Mouse (Mus musculus): ENCODE results near the gene Tubb2a. TPM values are rescaled to one million over a fixed set of nuclear protein-coding genes. Genes with fewer than 3 reads are reported as not detected.

Tubb2a gene
- polyA plus RNA-seq, 1 experiment, result 28.7 TPM

DNA sequence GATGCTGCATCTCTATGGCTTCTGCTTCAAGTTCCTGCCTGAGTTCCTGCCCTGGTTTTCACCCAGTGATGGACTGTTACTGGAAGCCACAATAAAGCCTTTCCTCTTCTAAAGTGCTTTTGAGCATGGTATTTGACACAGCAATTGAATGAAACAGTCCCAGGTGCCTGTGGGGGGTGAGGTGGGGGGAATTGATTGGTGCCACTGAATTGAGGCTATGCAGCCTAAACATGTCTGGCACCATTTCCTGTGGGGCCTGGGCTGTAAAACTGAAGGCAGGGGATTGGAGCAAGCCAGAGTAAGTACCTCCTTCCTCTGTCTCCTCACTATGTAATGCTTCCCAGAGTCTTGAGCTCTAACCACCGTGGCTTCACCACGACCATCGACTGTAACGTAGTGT is 36.8 kb upstream of the Tubb2a start:
- TF ChIP-seq EP300 (IDR thresholded peaks at IDR 0.05; ENCODE audit: insufficient read depth, low read depth, low read length) (no peak), POLR2A (IDR thresholded peaks at IDR 0.05; ENCODE audit: insufficient read depth, low read length) (no peak), CTCF (IDR thresholded peaks at IDR 0.05; ENCODE audit: low read depth, low read length) (no peak)
- Histone ChIP-seq H3K9ac (ENCODE audit: low read depth, poor library complexity, severe bottlenecking) (no peak overlapping the region), H3K9me3 (replicated peaks; ENCODE audit: control insufficient read depth, insufficient read depth, low read length, poor library complexity, severe bottlenecking) (no peaks in the 10 kb centered on the region), H3K36me3 (ENCODE audit: control insufficient read depth, insufficient read depth, low read length, poor library complexity, severe bottlenecking) (no peaks in the 10 kb centered on the region), H3K27ac (ENCODE audit: insufficient read depth, low read length) (no peak overlapping the region), H3K4me1 (ENCODE audit: control insufficient read depth, insufficient read depth, low read length) (peaks cover 5% of the 10 kb centered on the region), H3K4me3 (ENCODE audit: low read depth, low read length) (no peak overlapping the region), H3K27me3 (ENCODE audit: control insufficient read depth, insufficient read depth, low read length, poor library complexity, severe bottlenecking) (no peaks in the 10 kb centered on the region)

DNA sequence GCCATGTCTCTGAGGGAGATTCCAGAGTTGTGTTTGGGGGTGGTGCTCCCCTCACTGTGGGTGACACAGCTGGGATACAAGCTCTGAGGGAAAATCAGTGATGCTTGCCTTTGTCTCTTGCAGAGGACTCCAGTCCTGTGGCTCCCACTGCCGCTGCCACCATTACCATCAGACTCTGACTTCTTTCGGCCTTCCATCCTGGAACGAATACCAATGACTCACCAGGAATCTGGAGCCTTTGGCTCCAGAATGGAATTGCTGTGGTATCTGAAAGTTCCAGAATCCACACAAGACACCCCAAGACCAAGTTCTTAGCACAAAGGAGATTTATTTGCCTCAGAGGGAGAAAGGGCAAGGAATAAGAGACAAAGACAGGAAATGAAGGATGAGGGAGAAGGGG is 35.3 kb upstream of the Tubb2a start:
- no peaks in the 10 kb centered on the region for H3K27me3 ChIP-seq (ENCODE audit: control insufficient read depth, insufficient read depth, low read length, poor library complexity, severe bottlenecking)
- H3K4me3 ChIP-seq (ENCODE audit: low read depth, low read length), result no peak overlapping the region
- no peak overlapping the region for H3K9ac ChIP-seq (ENCODE audit: low read depth, poor library complexity, severe bottlenecking)

GRCm38 (mm10) chr13:34112369-34113081 is 34.7 kb upstream of the Tubb2a start:
- Histone ChIP-seq H3K4me3 (ENCODE audit: low read depth, low read length) (no peak overlapping the region), H3K27me3 (ENCODE audit: control insufficient read depth, insufficient read depth, low read length, poor library complexity, severe bottlenecking) (no peaks in the 10 kb centered on the region), H3K9ac (ENCODE audit: low read depth, poor library complexity, severe bottlenecking) (no peak overlapping the region), H3K27ac (ENCODE audit: insufficient read depth, low read length) (no peak overlapping the region), H3K9me3 (replicated peaks; ENCODE audit: control insufficient read depth, insufficient read depth, low read length, poor library complexity, severe bottlenecking) (no peaks in the 10 kb centered on the region), H3K4me1 (ENCODE audit: control insufficient read depth, insufficient read depth, low read length) (peaks cover 5% of the 10 kb centered on the region), H3K36me3 (ENCODE audit: control insufficient read depth, insufficient read depth, low read length, poor library complexity, severe bottlenecking) (no peaks in the 10 kb centered on the region)
- no peak for TF ChIP-seq POLR2A (IDR thresholded peaks at IDR 0.05; ENCODE audit: insufficient read depth, low read length)

More for the DNA sequence above, 35.3 kb upstream of the Tubb2a start:
- peaks cover 5% of the 10 kb centered on the region for H3K4me1 ChIP-seq (ENCODE audit: control insufficient read depth, insufficient read depth, low read length)
- TF ChIP-seq CTCF (IDR thresholded peaks at IDR 0.05; ENCODE audit: low read depth, low read length) (no peak), EP300 (IDR thresholded peaks at IDR 0.05; ENCODE audit: insufficient read depth, low read depth, low read length) (no peak), POLR2A (IDR thresholded peaks at IDR 0.05; ENCODE audit: insufficient read depth, low read length) (no peak)
- H3K36me3 ChIP-seq (ENCODE audit: control insufficient read depth, insufficient read depth, low read length, poor library complexity, severe bottlenecking), result no peaks in the 10 kb centered on the region
- H3K9me3 ChIP-seq (replicated peaks; ENCODE audit: control insufficient read depth, insufficient read depth, low read length, poor library complexity, severe bottlenecking), result no peaks in the 10 kb centered on the region
- H3K27ac ChIP-seq (ENCODE audit: insufficient read depth, low read length), result no peak overlapping the region

DNA sequence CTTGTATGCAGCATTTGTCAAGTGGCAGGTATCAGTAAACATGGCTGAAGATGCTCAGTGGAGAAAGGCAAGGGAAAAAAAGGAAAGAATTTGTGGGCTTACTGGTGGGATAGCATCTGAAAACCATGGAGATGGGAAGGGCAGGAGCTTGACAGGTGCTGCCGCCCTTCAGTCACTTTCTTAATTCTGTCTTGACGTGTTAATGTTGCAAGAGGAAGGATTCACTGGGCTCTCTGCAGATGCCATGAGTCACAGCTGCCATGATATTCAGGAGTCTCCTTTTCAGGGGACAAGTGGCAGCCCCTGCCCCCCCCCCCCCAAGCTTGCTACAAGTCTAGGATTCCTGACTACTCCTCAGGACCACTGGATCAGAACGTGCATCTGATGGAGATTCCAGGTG is 34.1 kb upstream of the Tubb2a start:
- no peaks in the 10 kb centered on the region for H3K27me3 ChIP-seq (ENCODE audit: control insufficient read depth, insufficient read depth, low read length, poor library complexity, severe bottlenecking)
- H3K9ac ChIP-seq (ENCODE audit: low read depth, poor library complexity, severe bottlenecking), result no peak overlapping the region
- no peak overlapping the region for H3K27ac ChIP-seq (ENCODE audit: insufficient read depth, low read length)
- TF ChIP-seq EP300 (IDR thresholded peaks at IDR 0.05; ENCODE audit: insufficient read depth, low read depth, low read length) (no peak), POLR2A (IDR thresholded peaks at IDR 0.05; ENCODE audit: insufficient read depth, low read length) (no peak), CTCF (IDR thresholded peaks at IDR 0.05; ENCODE audit: low read depth, low read length) (no peak)
- no peak overlapping the region for H3K4me3 ChIP-seq (ENCODE audit: low read depth, low read length)
- no peaks in the 10 kb centered on the region for H3K36me3 ChIP-seq (ENCODE audit: control insufficient read depth, insufficient read depth, low read length, poor library complexity, severe bottlenecking)
- H3K4me1 ChIP-seq (ENCODE audit: control insufficient read depth, insufficient read depth, low read length), result peaks cover 5% of the 10 kb centered on the region
- H3K9me3 ChIP-seq (replicated peaks; ENCODE audit: control insufficient read depth, insufficient read depth, low read length, poor library complexity, severe bottlenecking), result no peaks in the 10 kb centered on the region

GRCm38 (mm10) chr13:34111019-34111418 is 33.2 kb upstream of the Tubb2a start:
- Histone ChIP-seq H3K4me3 (ENCODE audit: low read depth, low read length) (no peak overlapping the region), H3K27ac (ENCODE audit: insufficient read depth, low read length) (peak overlapping the region; percentile 1; the same call in 1 of the 2 replicates), H3K4me1 (ENCODE audit: control insufficient read depth, insufficient read depth, low read length) (peaks cover 5% of the 10 kb centered on the region), H3K27me3 (ENCODE audit: control insufficient read depth, insufficient read depth, low read length, poor library complexity, severe bottlenecking) (no peaks in the 10 kb centered on the region), H3K9ac (ENCODE audit: low read depth, poor library complexity, severe bottlenecking) (no peak overlapping the region), H3K9me3 (replicated peaks; ENCODE audit: control insufficient read depth, insufficient read depth, low read length, poor library complexity, severe bottlenecking) (no peaks in the 10 kb centered on the region), H3K36me3 (ENCODE audit: control insufficient read depth, insufficient read depth, low read length, poor library complexity, severe bottlenecking) (no peaks in the 10 kb centered on the region)
- TF ChIP-seq POLR2A (IDR thresholded peaks at IDR 0.05; ENCODE audit: insufficient read depth, low read length), result no peak
- no peak for TF ChIP-seq CTCF (IDR thresholded peaks at IDR 0.05; ENCODE audit: low read depth, low read length)
- TF ChIP-seq EP300 (IDR thresholded peaks at IDR 0.05; ENCODE audit: insufficient read depth, low read depth, low read length), result no peak

DNA sequence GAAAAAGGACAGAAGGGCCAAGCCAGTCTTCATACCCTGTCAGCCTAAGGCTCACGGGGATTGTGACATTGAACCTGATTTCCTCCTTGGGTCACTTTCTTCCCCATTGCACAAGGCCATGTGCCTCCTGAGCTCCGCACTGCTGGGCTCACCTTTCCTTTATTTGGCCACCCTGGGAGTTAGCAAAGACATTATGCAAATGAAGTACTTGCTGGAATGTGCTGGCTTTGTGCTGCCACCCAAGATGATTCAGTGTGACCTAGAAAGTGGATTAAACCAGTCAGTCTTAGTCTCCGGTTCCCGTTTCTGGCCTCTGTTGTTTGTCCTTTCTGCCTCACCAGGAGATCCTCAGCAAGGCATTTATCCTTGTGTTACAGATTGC is 31.9 kb upstream of the Tubb2a start:
- peaks cover 5% of the 10 kb centered on the region for H3K4me1 ChIP-seq (ENCODE audit: control insufficient read depth, insufficient read depth, low read length)
- no peaks in the 10 kb centered on the region for H3K27me3 ChIP-seq (ENCODE audit: control insufficient read depth, insufficient read depth, low read length, poor library complexity, severe bottlenecking)
- H3K27ac ChIP-seq (ENCODE audit: insufficient read depth, low read length), result peak overlapping the region; percentile 81
- H3K4me3 ChIP-seq (ENCODE audit: low read depth, low read length), result no peak overlapping the region
- H3K9me3 ChIP-seq (replicated peaks; ENCODE audit: control insufficient read depth, insufficient read depth, low read length, poor library complexity, severe bottlenecking), result no peaks in the 10 kb centered on the region
- H3K9ac ChIP-seq (ENCODE audit: low read depth, poor library complexity, severe bottlenecking), result no peak overlapping the region
- H3K36me3 ChIP-seq (ENCODE audit: control insufficient read depth, insufficient read depth, low read length, poor library complexity, severe bottlenecking), result no peaks in the 10 kb centered on the region
- TF ChIP-seq CTCF (IDR thresholded peaks at IDR 0.05; ENCODE audit: low read depth, low read length) (no peak), POLR2A (IDR thresholded peaks at IDR 0.05; ENCODE audit: insufficient read depth, low read length) (no peak), EP300 (IDR thresholded peaks at IDR 0.05; ENCODE audit: insufficient read depth, low read depth, low read length) (peak; percentile 96)
